Mouse (Mus musculus): Measurements from ENCODE around the gene Ptpn1.

Ptpn1 gene

GRCm38 (mm10) chr2:167947251-167947650 lies 15.4 kb downstream of the Ptpn1 start:
- DNase-seq (ENCODE audit: low spot score) = no peak

GRCm38 (mm10) chr2:167948047-167948446 lies 16.2 kb downstream of the Ptpn1 start:
- DNase-seq (ENCODE audit: low spot score) = no peak

GRCm38 (mm10) chr2:167948557-167948956 lies 16.7 kb downstream of the Ptpn1 start:
- DNase-seq (ENCODE audit: low spot score) = no peak

- no peak for DNase-seq (ENCODE audit: low spot score)
These were observed 17.4 kb downstream of the Ptpn1 start for GRCm38 (mm10) chr2:167949250-167949649.

- DNase-seq (ENCODE audit: low spot score) = no peak
These were observed 18.0 kb downstream of the Ptpn1 start for GRCm38 (mm10) chr2:167949808-167950207.

GRCm38 (mm10) chr2:167950681-167951080 lies 18.8 kb downstream of the Ptpn1 start:
- DNase-seq (ENCODE audit: low spot score) = no peak

GRCm38 (mm10) chr2:167951301-167952211 lies 19.7 kb downstream of the Ptpn1 start:
- DNase-seq (ENCODE audit: low spot score) = no peak

- no peak for DNase-seq (ENCODE audit: low spot score)
These were observed 22.0 kb downstream of the Ptpn1 start for GRCm38 (mm10) chr2:167953819-167954218.

- DNase-seq (ENCODE audit: low spot score) = no peak
These were observed 23.1 kb downstream of the Ptpn1 start for GRCm38 (mm10) chr2:167954928-167955327.

GRCm38 (mm10) chr2:167957539-167957938 lies 25.7 kb downstream of the Ptpn1 start:
- no peak for DNase-seq (ENCODE audit: low spot score)

- DNase-seq (ENCODE audit: low spot score) = no peak
These were observed 26.4 kb downstream of the Ptpn1 start for GRCm38 (mm10) chr2:167958082-167958788.

- no peak for DNase-seq (ENCODE audit: low spot score)
These were observed 27.0 kb downstream of the Ptpn1 start for GRCm38 (mm10) chr2:167958843-167959242.

GRCm38 (mm10) chr2:167959384-167959911 lies 27.6 kb downstream of the Ptpn1 start:
- DNase-seq (ENCODE audit: low spot score) = no peak

GRCm38 (mm10) chr2:167959996-167960395 lies 28.1 kb downstream of the Ptpn1 start:
- DNase-seq (ENCODE audit: low spot score) = no peak

- DNase-seq (ENCODE audit: low spot score) = no peak
These were observed 28.7 kb downstream of the Ptpn1 start for GRCm38 (mm10) chr2:167960584-167960983.

- DNase-seq (ENCODE audit: low spot score) = no peak
These were observed 30.5 kb downstream of the Ptpn1 start for GRCm38 (mm10) chr2:167962347-167962746.

GRCm38 (mm10) chr2:167963176-167963575 lies 31.3 kb downstream of the Ptpn1 start:
- no peak for DNase-seq (ENCODE audit: low spot score)

- DNase-seq (ENCODE audit: low spot score) = no peak
These were observed 32.0 kb downstream of the Ptpn1 start for GRCm38 (mm10) chr2:167963778-167964300.

GRCm38 (mm10) chr2:167964320-167964719 lies 32.5 kb downstream of the Ptpn1 start:
- no peak for DNase-seq (ENCODE audit: low spot score)

GRCm38 (mm10) chr2:167965911-167966310 lies 34.1 kb downstream of the Ptpn1 start:
- DNase-seq (ENCODE audit: low spot score) = no peak

- DNase-seq (ENCODE audit: low spot score) = no peak
These were observed 36.6 kb downstream of the Ptpn1 start for GRCm38 (mm10) chr2:167968504-167968903.

- DNase-seq (ENCODE audit: low spot score) = no peak
These were observed 38.1 kb downstream of the Ptpn1 start for GRCm38 (mm10) chr2:167969851-167970541.

Measured in embryo, embryonic 10.5 days (tissue).